Mouse (Mus musculus) right cerebral cortex, postnatal 36 days (tissue): Measurements from ENCODE around the gene Akt2.

Source experiments
- DNase-seq, 2 experiments: peaks; one replicate each; pipeline ENCODE4 v3.0.0; 2022; ENCODE audit warnings: low spot score in 2 of 2, mixed read lengths in 1 of 2

The Akt2 gene

GRCm38 (mm10) chr7:27591266-27592216, at the start of gene Akt2:
Gene Akt2, plus strand, starts transcription at chr7:27591552.
- peak; percentile 91 to 95 for DNase-seq

GRCm38 (mm10) chr7:27541922-27542321, 49.4 kb upstream of the Akt2 start:
- no peak for DNase-seq

- DNase-seq, result peak; percentile 87 to 93
These were observed 48.8 kb upstream of the Akt2 start for GRCm38 (mm10) chr7:27542392-27543033.

GRCm38 (mm10) chr7:27543065-27543464, 48.3 kb upstream of the Akt2 start:
- DNase-seq, result no peak

GRCm38 (mm10) chr7:27543851-27544250, 47.5 kb upstream of the Akt2 start:
- DNase-seq, result no peak

GRCm38 (mm10) chr7:27544675-27545370, 46.5 kb upstream of the Akt2 start:
- no peak for DNase-seq

- DNase-seq, result no peak
These were observed 41.8 kb upstream of the Akt2 start for GRCm38 (mm10) chr7:27549597-27549996.

- DNase-seq, result no peak
These were observed 39.3 kb upstream of the Akt2 start for GRCm38 (mm10) chr7:27552070-27552469.

GRCm38 (mm10) chr7:27552931-27553513, 38.3 kb upstream of the Akt2 start, which contains the start of the genes Pld3 and 2310022A10Rik:
Gene Pld3, minus strand, starts transcription at chr7:27553218.
Gene 2310022A10Rik, plus strand, starts transcription at chr7:27553233.
- peak; percentile 97 to 98 for DNase-seq

GRCm38 (mm10) chr7:27560291-27560887, 31.0 kb upstream of the Akt2 start:
- no peak for DNase-seq

GRCm38 (mm10) chr7:27560978-27561377, 30.4 kb upstream of the Akt2 start:
- DNase-seq, result no peak

- no peak for DNase-seq
These were observed 21.6 kb upstream of the Akt2 start for GRCm38 (mm10) chr7:27569580-27570224.

GRCm38 (mm10) chr7:27572133-27572532, 19.2 kb upstream of the Akt2 start:
- DNase-seq, result no peak

GRCm38 (mm10) chr7:27574124-27574880, 17.1 kb upstream of the Akt2 start:
- no peak for DNase-seq

- DNase-seq, result no peak
These were observed 14.4 kb upstream of the Akt2 start for GRCm38 (mm10) chr7:27576914-27577313.

GRCm38 (mm10) chr7:27577589-27577988, 13.8 kb upstream of the Akt2 start:
- DNase-seq, result no peak

GRCm38 (mm10) chr7:27578465-27578864, 12.9 kb upstream of the Akt2 start:
- DNase-seq, result no peak

- no peak for DNase-seq
These were observed 10.8 kb upstream of the Akt2 start for GRCm38 (mm10) chr7:27580380-27581174.

- no peak for DNase-seq
These were observed 4.5 kb upstream of the Akt2 start for GRCm38 (mm10) chr7:27586861-27587260.
